Mouse (Mus musculus) B cell, adult 2 months (primary cell): ENCODE measurements around the gene Gpc6.

ENCODE experiments used
- DNase-seq, 2 experiments: peaks; one replicate each; pipeline ENCODE4 v3.0.0; 2022

The Gpc6 gene

GRCm38 (mm10) chr14:117070470-117071085 lies 145.5 kb downstream of the Gpc6 start:
- DNase-seq = no peak

GRCm38 (mm10) chr14:117093586-117093985 lies 168.5 kb downstream of the Gpc6 start:
- no peak for DNase-seq

DNA sequence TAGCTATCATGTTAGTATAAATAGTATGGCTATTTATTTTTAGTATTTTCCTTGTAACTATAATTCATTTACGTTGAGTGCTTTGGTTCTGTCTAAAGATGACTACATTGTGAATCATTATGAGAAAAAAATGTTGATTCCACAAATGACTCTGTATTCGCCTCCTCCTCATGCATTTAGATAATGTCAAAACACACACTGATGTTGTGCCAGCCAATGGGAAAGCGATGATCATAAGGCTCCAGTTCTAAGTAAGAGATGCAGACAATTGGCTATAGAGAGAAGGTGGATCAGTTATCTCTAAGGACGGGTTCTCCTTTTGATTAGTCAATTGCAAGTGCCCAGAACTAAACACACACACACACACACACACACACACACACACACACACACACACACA lies 181.8 kb downstream of the Gpc6 start:
- DNase-seq = no peak

GRCm38 (mm10) chr14:117113153-117113552 lies 188.0 kb downstream of the Gpc6 start:
- no peak for DNase-seq

DNA sequence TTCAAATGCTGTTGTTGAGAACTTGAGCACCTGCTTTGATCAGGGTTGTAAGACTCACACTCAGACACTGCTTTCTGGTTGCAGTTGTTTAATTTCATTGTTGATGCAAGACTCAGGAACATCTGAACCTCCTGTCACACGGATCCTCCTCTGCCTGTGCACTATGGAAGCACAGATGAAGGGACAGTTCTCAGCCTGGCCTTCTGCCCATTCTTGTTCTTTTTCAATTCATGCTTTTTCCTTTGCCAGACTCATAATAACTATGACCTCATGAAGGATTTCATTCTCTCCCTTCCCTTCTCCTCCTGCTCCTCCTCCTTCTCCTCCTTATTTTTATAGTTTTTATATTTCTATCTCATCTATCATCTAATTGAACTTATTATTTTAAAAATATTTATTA lies 196.9 kb downstream of the Gpc6 start:
- DNase-seq = no peak

DNA sequence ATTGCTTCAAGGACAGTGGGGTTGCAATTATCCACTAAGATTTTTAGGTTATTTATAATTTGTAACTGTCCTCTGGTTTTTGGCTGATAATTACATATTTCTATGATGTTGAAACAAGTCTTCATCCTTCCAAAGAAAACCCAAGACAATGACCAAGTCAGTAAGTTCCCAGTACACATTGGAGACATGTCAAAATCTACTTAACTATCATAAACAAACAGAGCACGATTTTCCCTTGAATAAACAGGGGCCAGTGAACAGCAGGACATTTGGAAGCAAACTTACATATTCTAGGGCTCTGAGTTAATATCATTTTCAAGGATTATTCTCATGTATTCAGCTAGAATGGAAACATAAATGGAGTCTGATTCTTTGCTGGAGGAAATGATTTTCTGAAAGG lies 205.2 kb downstream of the Gpc6 start:
- DNase-seq = no peak

- DNase-seq = no peak
Observed at GRCm38 (mm10) chr14:117131324-117131723, 206.2 kb downstream of the Gpc6 start.

- DNase-seq = no peak
Observed at GRCm38 (mm10) chr14:117141077-117141848, 216.1 kb downstream of the Gpc6 start.

DNA sequence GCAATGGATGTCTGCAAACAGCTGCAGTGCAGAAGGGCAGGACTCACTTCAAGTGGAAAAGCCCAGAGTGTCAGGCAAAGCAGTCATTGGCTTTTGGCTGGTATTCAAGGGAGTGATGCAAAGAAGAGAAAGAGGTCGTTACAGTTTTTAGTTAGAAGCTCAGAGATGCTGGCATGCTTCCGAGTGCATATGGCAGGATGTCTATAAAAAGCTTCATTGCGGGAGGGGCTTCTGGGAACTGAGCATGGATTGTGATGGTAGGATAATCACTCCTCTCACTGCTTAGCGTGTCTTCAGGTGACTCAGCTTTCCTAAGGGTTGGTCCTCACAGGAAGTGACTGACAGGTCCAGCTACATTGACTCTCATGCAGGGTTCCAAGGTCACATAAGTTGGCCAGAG lies 221.0 kb downstream of the Gpc6 start:
- DNase-seq = no peak

DNA sequence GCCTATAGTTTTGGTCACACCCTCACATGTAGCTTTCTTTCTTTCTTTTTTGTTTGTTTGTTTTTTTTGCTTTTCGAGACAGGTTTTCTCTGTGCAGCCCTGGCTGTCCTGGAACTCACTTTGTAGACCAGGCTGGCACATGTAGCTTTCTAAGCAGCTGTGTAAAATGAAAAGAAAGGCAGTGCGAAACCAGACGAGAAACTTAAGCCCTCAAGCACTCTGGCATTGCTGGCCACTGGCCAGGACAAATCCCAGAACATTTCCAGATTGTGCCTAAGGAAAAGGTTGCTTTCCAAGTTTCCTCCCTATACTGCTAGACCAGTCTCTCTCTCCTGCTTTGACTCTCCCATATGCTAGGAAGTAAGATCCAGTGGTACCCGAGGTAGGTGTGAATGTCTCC lies 221.6 kb downstream of the Gpc6 start:
- no peak for DNase-seq

DNA sequence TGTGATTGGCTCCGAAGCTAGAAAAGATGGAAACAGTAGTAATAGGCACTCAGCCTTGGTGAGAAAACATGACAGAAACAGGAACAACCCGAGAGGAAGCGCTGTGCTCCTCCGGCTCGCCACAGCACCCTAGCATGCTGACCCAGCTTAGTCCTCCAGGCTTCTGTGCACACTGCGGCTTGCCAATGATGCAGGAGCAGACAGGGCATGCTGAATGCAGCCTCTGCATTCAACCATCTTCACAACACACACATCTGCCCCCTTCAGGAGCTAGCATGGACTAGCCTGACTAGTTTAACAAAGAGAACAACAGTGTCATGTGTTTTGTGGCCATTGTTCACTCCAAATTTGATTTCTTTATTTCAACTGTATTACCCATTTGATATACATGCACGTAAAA lies 226.5 kb downstream of the Gpc6 start:
- DNase-seq = no peak

DNA sequence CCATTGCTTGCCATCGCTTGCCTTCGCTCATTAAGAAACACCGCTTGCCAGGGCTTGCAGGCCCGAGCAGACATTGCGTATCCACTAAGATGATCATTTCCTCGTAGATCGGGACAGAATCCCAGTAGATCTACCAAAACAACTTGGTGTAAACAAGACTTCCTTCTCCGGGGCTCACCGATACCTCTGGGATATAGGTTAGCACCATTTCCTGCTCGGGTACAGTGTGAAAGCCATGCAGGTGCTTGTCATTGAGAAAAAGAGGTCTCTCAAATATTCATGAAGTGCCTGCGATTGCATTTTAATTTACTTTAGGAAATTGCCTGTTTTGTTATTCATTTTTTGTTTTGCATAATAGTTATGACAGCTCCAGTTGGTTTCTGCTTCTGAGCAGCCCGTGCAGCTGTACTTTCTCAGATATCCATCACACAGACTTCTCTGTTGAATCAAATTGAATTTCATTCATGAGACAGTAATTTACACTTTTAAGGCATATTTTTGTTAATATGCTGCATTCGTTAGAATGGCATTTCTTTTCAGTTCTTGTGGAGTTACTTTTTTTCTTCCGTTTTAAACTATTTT lies 230.9 kb downstream of the Gpc6 start:
- DNase-seq = no peak

- DNase-seq = no peak
Observed at GRCm38 (mm10) chr14:117157426-117157825, 232.3 kb downstream of the Gpc6 start.

DNA sequence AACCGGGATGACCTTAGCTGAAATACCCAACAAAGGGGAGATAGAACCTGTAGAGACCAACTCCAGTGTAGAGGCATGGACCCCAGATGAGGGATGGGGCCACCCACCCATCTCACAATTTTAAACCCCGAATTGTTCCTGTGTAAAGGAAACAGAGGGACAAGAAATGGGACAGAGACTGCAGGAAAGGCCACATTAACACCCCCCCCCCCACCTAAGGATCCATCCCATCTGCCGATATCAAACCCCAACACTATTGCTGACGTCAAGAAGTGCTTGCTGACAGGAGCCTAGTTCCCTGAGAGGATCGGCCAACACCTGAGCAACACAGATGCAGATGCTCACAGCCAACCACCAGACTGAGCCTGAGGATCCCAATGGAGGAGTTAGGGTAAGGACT lies 241.2 kb downstream of the Gpc6 start:
- no peak for DNase-seq

- DNase-seq = no peak
Observed at GRCm38 (mm10) chr14:117193364-117193763, 268.2 kb downstream of the Gpc6 start.

DNA sequence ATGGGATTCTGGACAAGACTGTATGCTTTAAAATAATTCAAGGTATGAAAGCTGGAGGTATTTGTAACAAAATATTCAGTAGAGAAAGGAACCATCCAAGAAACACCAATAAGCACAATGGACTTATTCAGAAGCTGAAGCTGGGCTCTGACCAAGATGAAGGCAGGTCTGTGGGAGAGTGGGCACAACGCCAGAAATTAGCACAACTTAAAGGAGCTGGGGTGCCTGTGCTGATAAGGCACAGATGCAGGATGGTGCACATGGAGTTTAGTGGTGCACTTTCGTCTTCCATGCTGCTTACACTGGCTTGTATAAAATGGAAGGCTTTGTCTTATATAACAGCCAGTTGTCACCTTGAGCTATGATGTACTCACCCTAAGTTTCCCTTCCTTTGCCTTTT lies 276.9 kb downstream of the Gpc6 start:
- no peak for DNase-seq

DNA sequence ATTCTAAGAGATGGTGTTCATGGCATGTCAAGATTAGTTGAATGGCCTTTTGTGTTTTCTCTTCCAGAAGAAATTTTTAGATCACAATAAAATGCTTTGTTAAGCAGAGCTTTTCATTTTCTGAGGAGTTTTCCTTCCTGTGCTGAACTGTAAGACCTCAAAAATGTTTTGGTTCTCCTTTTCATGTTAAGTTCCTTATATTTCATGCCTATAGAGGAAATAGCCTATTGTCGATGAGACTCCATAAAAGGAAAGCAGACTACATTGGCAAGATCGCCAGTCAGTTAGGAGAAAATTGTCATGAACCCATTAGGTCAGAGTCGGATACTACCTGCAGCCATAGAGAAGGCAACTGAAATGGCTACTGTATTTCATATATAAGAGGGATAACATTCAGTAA lies 278.8 kb downstream of the Gpc6 start:
- no peak for DNase-seq

DNA sequence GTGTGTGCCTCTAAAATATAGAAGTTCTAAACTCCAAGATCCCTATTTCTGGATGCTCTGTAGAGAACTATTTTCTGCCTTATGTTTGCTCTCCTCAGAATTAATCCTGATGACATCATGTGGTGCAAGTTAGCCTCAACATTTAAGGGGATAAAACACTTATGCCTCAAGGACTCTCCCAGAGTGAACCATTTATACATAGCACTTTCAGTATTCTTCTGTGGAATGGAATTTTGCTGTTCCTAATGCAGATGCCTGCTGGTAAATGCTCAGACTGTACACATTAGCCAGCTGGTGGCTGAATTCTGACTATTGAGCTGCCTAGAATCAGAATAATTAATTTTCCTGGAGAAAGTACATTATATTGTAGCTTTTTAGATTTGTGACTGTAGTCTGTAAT lies 289.3 kb downstream of the Gpc6 start:
- no peak for DNase-seq

GRCm38 (mm10) chr14:117226920-117227319 lies 301.8 kb downstream of the Gpc6 start:
- no peak for DNase-seq

GRCm38 (mm10) chr14:117230476-117230875 lies 305.4 kb downstream of the Gpc6 start:
- no peak for DNase-seq

GRCm38 (mm10) chr14:117238226-117238625 lies 313.1 kb downstream of the Gpc6 start:
- no peak for DNase-seq

- no peak for DNase-seq
Observed at GRCm38 (mm10) chr14:117239694-117240427, 314.7 kb downstream of the Gpc6 start.

- no peak for DNase-seq
Observed at GRCm38 (mm10) chr14:117245631-117246030, 320.5 kb downstream of the Gpc6 start.

DNA sequence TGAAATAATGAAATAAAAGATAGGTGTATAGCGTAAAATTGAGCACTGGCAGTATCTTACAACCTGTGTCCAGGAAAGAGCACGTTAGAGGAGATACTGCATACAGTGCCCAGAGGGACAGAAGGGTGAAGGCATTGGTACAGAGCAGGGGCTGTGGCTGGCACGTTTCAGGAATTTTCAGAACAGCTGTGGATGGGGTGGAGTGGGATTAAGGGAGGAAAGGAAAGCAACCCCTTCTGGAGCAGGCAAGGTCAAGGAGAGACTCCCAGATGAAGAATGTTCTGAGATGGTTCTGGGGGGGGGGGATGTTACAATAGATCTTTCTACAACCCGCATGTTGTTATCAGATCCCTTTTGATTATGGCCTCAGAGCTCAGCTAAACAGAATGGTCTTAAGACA lies 331.1 kb downstream of the Gpc6 start:
- DNase-seq = no peak
